ENCODE assay signal across 8 mouse cellular contexts in genomic region chr1:178528431-178529351, GRCm38 (mm10). TPM values are rescaled to one million over a fixed set of nuclear protein-coding genes. Genes with fewer than 3 reads are reported as not detected.
DNase-seq lines count a peak whose midpoint lies in the region; ATAC-seq lines count a peak whose summit lies in the region.

Gene Kif26b, plus strand, starts transcription at chr1:178529125.

- peak within 1 kb of the TSS; percentile 85 for H3K9ac ChIP-seq in hindbrain, embryonic 16.5 days (ENCODE audit: low read depth, low read length)

- DNase-seq in adrenal gland, adult (ENCODE audit: inconsistent age in 2 of 2, low spot score in 1 of 2) = peak; percentile 59 to 84
- peak; percentile 74 for DNase-seq in cerebellum, adult 9-11 months
- DNase-seq in frontal cortex, postnatal 14 days (ENCODE audit: low spot score in 2 of 2) = peak; percentile 35 to 53
- DNase-seq in left cerebral cortex, adult 8-10 months (ENCODE audit: low spot score in 2 of 2) = peak; percentile 32 to 46
- DNase-seq in mesoderm, embryonic 11.5 days (ENCODE audit: low read depth, low spot score) = peak; percentile 72
- peak; percentile 72 for DNase-seq in right cerebral cortex, postnatal 4 days

- under 1% methylated on average over 84 of the region's 92 CpGs for WGBS in hindbrain, embryonic 16.5 days

- H3K36me3 ChIP-seq in hindbrain, embryonic 16.5 days (ENCODE audit: control insufficient read depth, insufficient read depth, low read length) = no peaks in the 10 kb centered on the region

- no peaks in the 10 kb centered on the region for H3K9me3 ChIP-seq in hindbrain, embryonic 16.5 days (ENCODE audit: control insufficient read depth, low read length)

- no peaks in the 10 kb centered on the region for H3K27me3 ChIP-seq in hindbrain, embryonic 16.5 days (replicated peaks; ENCODE audit: control insufficient read depth, insufficient read depth, low read length)

- peak within 1 kb of the TSS; percentile 99 for H3K4me2 ChIP-seq in hindbrain, embryonic 16.5 days (ENCODE audit: low read length)

- H3K4me1 ChIP-seq in hindbrain, embryonic 16.5 days (ENCODE audit: control insufficient read depth, insufficient read depth, low read depth, low read length) = peaks cover 7% of the 10 kb centered on the region

- peak; percentile 63 for ATAC-seq in hindbrain, embryonic 16.5 days
- ATAC-seq in megakaryocyte-erythroid progenitor cell, adult 5-6 weeks (replicated peaks; ENCODE audit: low FRiP score, low TSS enrichment, poor library complexity, severe bottlenecking) = no peak

- H3K27ac ChIP-seq in hindbrain, embryonic 16.5 days (ENCODE audit: low read depth, low read length) = peak within 1 kb of the TSS; percentile 94

- peak within 1 kb of the TSS; percentile 73 for H3K4me3 ChIP-seq in hindbrain, embryonic 16.5 days (ENCODE audit: low read length)

RNA-seq across cellular contexts. Expression of gene Kif26b, which starts in this region (rescaled TPM):
- 8.6 and 8.7 TPM in 2 replicates for polyA plus RNA-seq in hindbrain, embryonic 16.5 days (2015; fragmentation: Nextera tagmentation; extraction: Ambion mirVana)
- total RNA-seq in left cerebral cortex, adult 8-10 months (2022) = 10 to 100 TPM in 1 of 4 experiments, 1 to 10 TPM in 3; 9.3 to 10.2 (median 9.4) TPM
- total RNA-seq in megakaryocyte-erythroid progenitor cell, adult 5-6 weeks (2014; fragmentation: Nextera tagmentation) = 2.8 and 5.7 TPM in 2 replicates
- 1.2 and 3.7 TPM in 2 replicates for total RNA-seq in megakaryocyte-erythroid progenitor cell, adult 5-6 weeks (2017)
